Mouse (Mus musculus): ENCODE results near the gene Ankrd11.

Gene Ankrd11

GRCm38 (mm10) chr8:122989976-122990375 lies 52.1 kb downstream of the Ankrd11 start:
- TF ChIP-seq NANOG (IDR thresholded peaks at IDR 0.05; ENCODE audit: borderline replicate concordance, low read length) (no peak), CTCF (conservative IDR thresholded peaks at IDR 0.05; ENCODE audit: low read length) (no peak), POU5F1 (IDR thresholded peaks at IDR 0.05; ENCODE audit: borderline replicate concordance, low read length) (no peak)
- no peaks in the 10 kb centered on the region for H3K27me3 ChIP-seq (ENCODE audit: insufficient read depth, low read length)

GRCm38 (mm10) chr8:122988955-122989354 lies 53.1 kb downstream of the Ankrd11 start:
- Histone ChIP-seq H3K4me1 (replicated peaks; ENCODE audit: low read depth, low read length) (peaks cover 92% of the 10 kb centered on the region), H3K9me3 (ENCODE audit: low read length) (no peaks in the 10 kb centered on the region), H3K36me3 (ENCODE audit: insufficient read depth, low read length) (peaks cover 16% of the 10 kb centered on the region; the same call in 1 of the 2 replicates), H3K4me3 (replicated peaks; ENCODE audit: low read length) (no peak overlapping the region), H3K27me3 (ENCODE audit: insufficient read depth, low read length) (no peaks in the 10 kb centered on the region)
- no peak for TF ChIP-seq NANOG (IDR thresholded peaks at IDR 0.05; ENCODE audit: borderline replicate concordance, low read length)
- no peak for TF ChIP-seq CTCF (conservative IDR thresholded peaks at IDR 0.05; ENCODE audit: low read length)
- no peak for TF ChIP-seq POU5F1 (IDR thresholded peaks at IDR 0.05; ENCODE audit: borderline replicate concordance, low read length)

More at GRCm38 (mm10) chr8:122989976-122990375, 52.1 kb downstream of the Ankrd11 start:
- Histone ChIP-seq H3K4me3 (replicated peaks; ENCODE audit: low read length) (no peak overlapping the region), H3K4me1 (replicated peaks; ENCODE audit: low read depth, low read length) (peaks cover 93% of the 10 kb centered on the region), H3K9me3 (ENCODE audit: low read length) (no peaks in the 10 kb centered on the region), H3K36me3 (ENCODE audit: insufficient read depth, low read length) (peaks cover 15% of the 10 kb centered on the region; the same call in 1 of the 2 replicates)

- H3K9me3 ChIP-seq (ENCODE audit: low read length), result no peaks in the 10 kb centered on the region
- TF ChIP-seq POU5F1 (IDR thresholded peaks at IDR 0.05; ENCODE audit: borderline replicate concordance, low read length), result no peak
- TF ChIP-seq NANOG (IDR thresholded peaks at IDR 0.05; ENCODE audit: borderline replicate concordance, low read length), result no peak
- TF ChIP-seq CTCF (conservative IDR thresholded peaks at IDR 0.05; ENCODE audit: low read length), result no peak
- H3K27me3 ChIP-seq (ENCODE audit: insufficient read depth, low read length), result no peaks in the 10 kb centered on the region
Observed at GRCm38 (mm10) chr8:122987255-122987654, 54.8 kb downstream of the Ankrd11 start.

GRCm38 (mm10) chr8:122986501-122987184 lies 55.4 kb downstream of the Ankrd11 start:
- Histone ChIP-seq H3K27me3 (ENCODE audit: insufficient read depth, low read length) (no peaks in the 10 kb centered on the region), H3K9me3 (ENCODE audit: low read length) (no peaks in the 10 kb centered on the region), H3K4me1 (replicated peaks; ENCODE audit: low read depth, low read length) (peaks cover 86% of the 10 kb centered on the region), H3K36me3 (ENCODE audit: insufficient read depth, low read length) (peaks cover 16% of the 10 kb centered on the region; the same call in 1 of the 2 replicates), H3K4me3 (replicated peaks; ENCODE audit: low read length) (no peak overlapping the region)
- no peak for TF ChIP-seq CTCF (conservative IDR thresholded peaks at IDR 0.05; ENCODE audit: low read length)
- TF ChIP-seq POU5F1 (IDR thresholded peaks at IDR 0.05; ENCODE audit: borderline replicate concordance, low read length), result no peak
- no peak for TF ChIP-seq NANOG (IDR thresholded peaks at IDR 0.05; ENCODE audit: borderline replicate concordance, low read length)

More at GRCm38 (mm10) chr8:122987255-122987654, 54.8 kb downstream of the Ankrd11 start:
- H3K36me3 ChIP-seq (ENCODE audit: insufficient read depth, low read length), result peaks cover 16% of the 10 kb centered on the region; the same call in 1 of the 2 replicates
- H3K4me1 ChIP-seq (replicated peaks; ENCODE audit: low read depth, low read length), result peaks cover 86% of the 10 kb centered on the region
- no peak overlapping the region for H3K4me3 ChIP-seq (replicated peaks; ENCODE audit: low read length)

GRCm38 (mm10) chr8:122984175-122984574 lies 57.9 kb downstream of the Ankrd11 start:
- TF ChIP-seq NANOG (IDR thresholded peaks at IDR 0.05; ENCODE audit: borderline replicate concordance, low read length) (no peak), POU5F1 (IDR thresholded peaks at IDR 0.05; ENCODE audit: borderline replicate concordance, low read length) (no peak), CTCF (conservative IDR thresholded peaks at IDR 0.05; ENCODE audit: low read length) (no peak)
- H3K4me3 ChIP-seq (replicated peaks; ENCODE audit: low read length), result no peak overlapping the region
- peaks cover 16% of the 10 kb centered on the region; the same call in 1 of the 2 replicates for H3K36me3 ChIP-seq (ENCODE audit: insufficient read depth, low read length)
- H3K9me3 ChIP-seq (ENCODE audit: low read length), result no peaks in the 10 kb centered on the region
- H3K27me3 ChIP-seq (ENCODE audit: insufficient read depth, low read length), result no peaks in the 10 kb centered on the region
- H3K4me1 ChIP-seq (replicated peaks; ENCODE audit: low read depth, low read length), result peaks cover 90% of the 10 kb centered on the region

GRCm38 (mm10) chr8:122983178-122983942 lies 58.7 kb downstream of the Ankrd11 start:
- TF ChIP-seq CTCF (conservative IDR thresholded peaks at IDR 0.05; ENCODE audit: low read length), result no peak
- TF ChIP-seq NANOG (IDR thresholded peaks at IDR 0.05; ENCODE audit: borderline replicate concordance, low read length), result no peak
- no peak for TF ChIP-seq POU5F1 (IDR thresholded peaks at IDR 0.05; ENCODE audit: borderline replicate concordance, low read length)
- H3K4me3 ChIP-seq (replicated peaks; ENCODE audit: low read length), result no peak overlapping the region
- no peaks in the 10 kb centered on the region for H3K9me3 ChIP-seq (ENCODE audit: low read length)

GRCm38 (mm10) chr8:122981646-122982045 lies 60.4 kb downstream of the Ankrd11 start:
- no peak overlapping the region for H3K4me3 ChIP-seq (replicated peaks; ENCODE audit: low read length)
- H3K27me3 ChIP-seq (ENCODE audit: insufficient read depth, low read length), result no peaks in the 10 kb centered on the region
- H3K9me3 ChIP-seq (ENCODE audit: low read length), result no peaks in the 10 kb centered on the region
- no peak for TF ChIP-seq NANOG (IDR thresholded peaks at IDR 0.05; ENCODE audit: borderline replicate concordance, low read length)
- TF ChIP-seq CTCF (conservative IDR thresholded peaks at IDR 0.05; ENCODE audit: low read length), result no peak
- no peak for TF ChIP-seq POU5F1 (IDR thresholded peaks at IDR 0.05; ENCODE audit: borderline replicate concordance, low read length)
- H3K36me3 ChIP-seq (ENCODE audit: insufficient read depth, low read length), result peaks cover 16% of the 10 kb centered on the region; the same call in 1 of the 2 replicates
- peaks cover 90% of the 10 kb centered on the region for H3K4me1 ChIP-seq (replicated peaks; ENCODE audit: low read depth, low read length)

More at GRCm38 (mm10) chr8:122983178-122983942, 58.7 kb downstream of the Ankrd11 start:
- H3K36me3 ChIP-seq (ENCODE audit: insufficient read depth, low read length), result peaks cover 16% of the 10 kb centered on the region; the same call in 1 of the 2 replicates
- H3K27me3 ChIP-seq (ENCODE audit: insufficient read depth, low read length), result no peaks in the 10 kb centered on the region
- peaks cover 91% of the 10 kb centered on the region for H3K4me1 ChIP-seq (replicated peaks; ENCODE audit: low read depth, low read length)

GRCm38 (mm10) chr8:122979865-122980509 lies 62.1 kb downstream of the Ankrd11 start:
- no peaks in the 10 kb centered on the region for H3K27me3 ChIP-seq (ENCODE audit: insufficient read depth, low read length)
- peaks cover 86% of the 10 kb centered on the region for H3K4me1 ChIP-seq (replicated peaks; ENCODE audit: low read depth, low read length)
- TF ChIP-seq CTCF (conservative IDR thresholded peaks at IDR 0.05; ENCODE audit: low read length) (no peak), NANOG (IDR thresholded peaks at IDR 0.05; ENCODE audit: borderline replicate concordance, low read length) (no peak), POU5F1 (IDR thresholded peaks at IDR 0.05; ENCODE audit: borderline replicate concordance, low read length) (no peak)
- H3K9me3 ChIP-seq (ENCODE audit: low read length), result no peaks in the 10 kb centered on the region
- no peak overlapping the region for H3K4me3 ChIP-seq (replicated peaks; ENCODE audit: low read length)
- peaks cover 10% of the 10 kb centered on the region; the same call in 1 of the 2 replicates for H3K36me3 ChIP-seq (ENCODE audit: insufficient read depth, low read length)

All from E14TG2a.4 (cell line).